Mouse (Mus musculus) forebrain, embryonic 11.5 days (tissue): ENCODE measurements around the gene Cd81. TPM values are rescaled to one million over a fixed set of nuclear protein-coding genes. Genes with fewer than 3 reads are reported as not detected.

Experiments used
- ATAC-seq: fragments of 200-750 bp; cut with Nextera tagmentation; replicated peaks from 2 replicates; pipeline ENCODE4 v1.8.0; 2017; ENCODE audit warnings: moderate TSS enrichment; ENCODE audit not compliant: low FRiP score
- DNase-seq: peaks from one replicate; pipeline ENCODE4 v3.0.0-alpha.2; 2017; ENCODE audit warnings: low spot score
- H3K27ac ChIP-seq: fragments of 300-500 bp; sonication (generic); 2 replicates; pipeline ENCODE4 v1.5.1; 2014; ENCODE audit warnings: low read depth, low read length
- H3K27me3 ChIP-seq: fragments of 300-500 bp; sonication (generic); 2 replicates; pipeline ENCODE4 v1.6.1; 2014; ENCODE audit warnings: mild to moderate bottlenecking, low read length, mixed read lengths; ENCODE audit not compliant: control insufficient read depth, insufficient read depth
- H3K36me3 ChIP-seq: fragments of 300-500 bp; sonication (generic); 2 replicates; pipeline ENCODE4 v1.6.1; 2014; ENCODE audit warnings: mild to moderate bottlenecking, low read length, moderate library complexity, mixed read lengths; ENCODE audit not compliant: control insufficient read depth, insufficient read depth
- H3K4me1 ChIP-seq: fragments of 300-500 bp; sonication (generic); replicated peaks from 2 replicates; pipeline ENCODE4 v1.6.1; 2014; ENCODE audit warnings: low read length, mixed read lengths; ENCODE audit not compliant: control insufficient read depth, insufficient read depth
- H3K4me2 ChIP-seq: fragments of 300-500 bp; sonication (generic); 2 replicates; pipeline ENCODE4 v1.6.1; 2014; ENCODE audit warnings: low read depth, mild to moderate bottlenecking, low read length, moderate library complexity, mixed read lengths; ENCODE audit not compliant: severe bottlenecking
- H3K4me3 ChIP-seq: fragments of 300-500 bp; sonication (generic); 2 replicates; pipeline ENCODE4 v1.5.1; 2014; ENCODE audit warnings: low read depth, low read length
- H3K9ac ChIP-seq: fragments of 300-500 bp; sonication (generic); 2 replicates; pipeline ENCODE4 v1.6.1; 2014; ENCODE audit warnings: low read length
- H3K9me3 ChIP-seq: fragments of 300-500 bp; sonication (generic); 2 replicates; pipeline ENCODE4 v1.6.1; 2016; ENCODE audit warnings: low read length, mixed read lengths; ENCODE audit not compliant: control insufficient read depth
- WGBS: fragments of 180-500 bp; shearing (Covaris S2); extraction: QIAGEN DNeasy Blood & Tissue Kit; methylation state at CpG from one replicate; pipeline ENCODE4 v1.1.7; 2014; 5-methylcytosine and 5-hydroxymethylcytosine counted together
- polyA plus RNA-seq: library from polyadenylated mRNA; unstranded; fragments of >200 nt; fragmentation: Nextera tagmentation; extraction: Ambion mirVana; gene quantifications from 2 replicates; pipeline ENCODE4 v1.2.1, GENCODE M21; 2014

The Cd81 gene
- polyA plus RNA-seq, 1 experiment from 2014 or later, result 216 TPM

- DNase-seq (no peak), ATAC-seq (no peak)
- Histone ChIP-seq H3K36me3 (no peaks in the 10 kb centered on the region), H3K9me3 (no peaks in the 10 kb centered on the region), H3K4me3 (no peak overlapping the region), H3K4me2 (no peak overlapping the region), H3K27ac (no peak overlapping the region), H3K27me3 (no peaks in the 10 kb centered on the region), H3K4me1 (no peaks in the 10 kb centered on the region), H3K9ac (no peak overlapping the region)
- WGBS, result 89% methylated on average over 1 of the region's 1 CpGs
These were observed 20.7 kb upstream of the Cd81 start for GRCm38 (mm10) chr7:143031816-143032215.

DNA sequence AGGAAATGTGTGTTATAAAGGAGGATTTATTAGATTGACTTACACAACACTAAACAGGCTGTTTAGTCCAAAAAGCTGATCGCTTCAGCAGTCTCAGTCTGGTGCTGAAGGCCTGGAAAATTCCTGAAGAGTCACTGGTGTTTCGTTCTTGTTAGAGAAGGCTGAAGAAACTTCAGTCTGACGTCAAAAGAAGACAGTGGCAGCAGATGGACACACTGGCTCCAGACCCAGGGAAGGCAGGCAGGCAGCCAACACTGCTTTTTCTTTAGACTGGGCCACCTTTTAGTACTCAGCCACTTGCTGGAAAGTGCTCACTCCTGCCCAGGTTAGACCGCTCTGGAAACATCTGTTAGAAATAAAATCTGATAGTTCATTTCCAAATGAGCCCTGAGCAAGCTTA is 19.0 kb upstream of the Cd81 start:
- Histone ChIP-seq H3K27ac (no peak overlapping the region), H3K4me2 (no peak overlapping the region), H3K4me1 (no peaks in the 10 kb centered on the region), H3K4me3 (no peak overlapping the region), H3K9ac (no peak overlapping the region), H3K9me3 (no peaks in the 10 kb centered on the region), H3K36me3 (no peaks in the 10 kb centered on the region), H3K27me3 (no peaks in the 10 kb centered on the region)
- DNase-seq, result no peak
- 91% methylated on average over 4 of the region's 4 CpGs for WGBS
- no peak for ATAC-seq

DNA sequence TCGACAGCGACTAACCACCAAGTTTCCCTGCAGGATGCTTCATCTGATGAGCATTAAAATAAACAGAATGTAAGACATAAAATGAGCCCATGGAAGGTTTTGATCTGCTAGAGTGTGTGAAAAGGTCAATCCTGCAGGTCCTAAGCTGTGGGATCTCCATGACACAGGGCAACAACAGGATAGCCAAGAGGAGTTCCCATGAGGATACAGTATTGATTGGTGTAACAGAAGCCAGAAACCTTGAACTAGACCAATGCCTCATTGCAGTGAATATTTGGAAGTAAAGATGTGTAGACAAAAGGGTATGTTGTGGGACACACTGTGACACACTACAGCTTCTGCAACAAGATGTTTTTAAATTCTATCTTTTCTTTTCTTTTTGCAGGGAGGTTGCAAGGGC is 18.4 kb upstream of the Cd81 start:
- Histone ChIP-seq H3K27me3 (no peaks in the 10 kb centered on the region), H3K27ac (no peak overlapping the region), H3K4me3 (no peak overlapping the region), H3K9ac (no peak overlapping the region), H3K4me2 (no peak overlapping the region), H3K36me3 (no peaks in the 10 kb centered on the region), H3K9me3 (no peaks in the 10 kb centered on the region), H3K4me1 (no peaks in the 10 kb centered on the region)
- DNase-seq, result no peak
- 97% methylated on average over 2 of the region's 2 CpGs for WGBS
- no peak for ATAC-seq

GRCm38 (mm10) chr7:143034519-143035450 is 17.8 kb upstream of the Cd81 start:
- H3K27me3 ChIP-seq, result no peaks in the 10 kb centered on the region
- H3K9ac ChIP-seq, result no peak overlapping the region
- DNase-seq (no peak), ATAC-seq (no peak)
- H3K4me3 ChIP-seq, result no peak overlapping the region
- H3K9me3 ChIP-seq, result no peaks in the 10 kb centered on the region
- H3K36me3 ChIP-seq, result no peaks in the 10 kb centered on the region
- H3K4me1 ChIP-seq, result no peaks in the 10 kb centered on the region
- no peak overlapping the region for H3K27ac ChIP-seq
- no peak overlapping the region for H3K4me2 ChIP-seq
- 94% methylated on average over 8 of the region's 8 CpGs for WGBS

DNA sequence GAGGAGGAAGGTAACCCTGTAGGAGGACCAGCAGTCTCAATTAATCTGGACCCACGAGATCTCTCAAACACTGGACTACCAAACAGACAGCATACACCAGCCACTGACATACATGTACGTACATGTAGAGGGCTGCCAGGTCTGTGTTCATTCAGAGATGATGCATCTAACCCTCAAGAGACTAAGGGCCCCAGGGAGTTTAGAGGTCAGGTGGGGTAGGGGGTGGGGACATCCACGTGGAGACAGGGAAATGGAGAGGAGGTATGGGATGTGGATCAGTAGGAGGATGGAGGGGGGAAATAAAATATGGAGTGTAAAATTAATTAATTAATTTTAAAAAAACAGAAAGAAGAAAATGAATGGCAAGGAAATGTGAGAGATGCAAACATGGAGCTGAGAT is 15.8 kb upstream of the Cd81 start:
- Histone ChIP-seq H3K27ac (no peak overlapping the region), H3K4me1 (no peaks in the 10 kb centered on the region), H3K9ac (no peak overlapping the region), H3K4me2 (no peak overlapping the region), H3K9me3 (no peaks in the 10 kb centered on the region), H3K36me3 (no peaks in the 10 kb centered on the region), H3K4me3 (no peak overlapping the region), H3K27me3 (no peaks in the 10 kb centered on the region)
- no peak for ATAC-seq
- no peak for DNase-seq
- 82% methylated on average over 3 of the region's 3 CpGs for WGBS

GRCm38 (mm10) chr7:143037306-143037705 is 15.2 kb upstream of the Cd81 start:
- no peaks in the 10 kb centered on the region for H3K4me1 ChIP-seq
- 90% methylated on average over 4 of the region's 4 CpGs for WGBS
- H3K4me3 ChIP-seq, result no peak overlapping the region

GRCm38 (mm10) chr7:143038174-143038931 is 14.2 kb upstream of the Cd81 start:
- no peak for DNase-seq
- no peaks in the 10 kb centered on the region for H3K4me1 ChIP-seq
- 89% methylated on average over 3 of the region's 3 CpGs for WGBS

More at GRCm38 (mm10) chr7:143037306-143037705, 15.2 kb upstream of the Cd81 start:
- Histone ChIP-seq H3K27ac (no peak overlapping the region), H3K9me3 (no peaks in the 10 kb centered on the region), H3K4me2 (no peak overlapping the region), H3K27me3 (no peaks in the 10 kb centered on the region), H3K36me3 (no peaks in the 10 kb centered on the region), H3K9ac (no peak overlapping the region)
- DNase-seq (no peak), ATAC-seq (no peak)

GRCm38 (mm10) chr7:143040561-143040960 is 12.0 kb upstream of the Cd81 start:
- Histone ChIP-seq H3K9ac (no peak overlapping the region), H3K4me1 (no peaks in the 10 kb centered on the region), H3K4me3 (no peak overlapping the region), H3K4me2 (no peak overlapping the region), H3K27me3 (no peaks in the 10 kb centered on the region), H3K27ac (no peak overlapping the region), H3K9me3 (no peaks in the 10 kb centered on the region), H3K36me3 (no peaks in the 10 kb centered on the region)
- ATAC-seq, result no peak
- no peak for DNase-seq
- 92% methylated on average over 3 of the region's 3 CpGs for WGBS

More at GRCm38 (mm10) chr7:143038174-143038931, 14.2 kb upstream of the Cd81 start:
- H3K27me3 ChIP-seq, result no peaks in the 10 kb centered on the region
- no peaks in the 10 kb centered on the region for H3K9me3 ChIP-seq
- H3K9ac ChIP-seq, result no peak overlapping the region
- H3K4me2 ChIP-seq, result no peak overlapping the region
- H3K27ac ChIP-seq, result no peak overlapping the region
- no peaks in the 10 kb centered on the region for H3K36me3 ChIP-seq
- no peak overlapping the region for H3K4me3 ChIP-seq
- ATAC-seq, result no peak
